Mouse (Mus musculus) v-Abl transformed pro-B cells (cell line): ENCODE results near the gene Il2ra.
"Not testable (repeated sequence)": the region's sequence is repeated elsewhere in the genome, so short reads cannot be mapped to it uniquely, and the experiment has no call there.

Experiments used
- in situ Hi-C, 2 experiments: fragments of 400-800 bp; cut with MboI; formaldehyde crosslinking; loops; one replicate each; pipeline ENCODE4 v1.15.1; 2025; ENCODE audit not compliant: unreplicated experiment in 2 of 2

Il2ra gene

GRCm38 (mm10) chr2:11693352-11693751 is 50.7 kb downstream of the Il2ra start:
- in situ Hi-C loops = loop anchor here in 1 of 2 experiments (10.0 kb wide), 1 partner anchor 181 kb away; no protein-coding TSS in a partner anchor

GRCm38 (mm10) chr2:11694104-11694503 is 51.5 kb downstream of the Il2ra start:
- in situ Hi-C loops = loop anchor here in 1 of 2 experiments (10.0 kb wide), 1 partner anchor 181 kb away; no protein-coding TSS in a partner anchor

- in situ Hi-C loops = loop anchor here in 1 of 2 experiments (10.0 kb wide), 1 partner anchor 179 kb away; no protein-coding TSS in a partner anchor
Measured at GRCm38 (mm10) chr2:11695867-11696266, 53.3 kb downstream of the Il2ra start.

GRCm38 (mm10) chr2:11698994-11699393 is 56.4 kb downstream of the Il2ra start:
- in situ Hi-C loops = loop anchor here in 1 of 2 experiments (10.0 kb wide), 1 partner anchor 176 kb away; no protein-coding TSS in a partner anchor

- in situ Hi-C loops = loop anchor here in 1 of 2 experiments (10.0 kb wide), 2 partner anchors 175 to 365 kb away; no protein-coding TSS in a partner anchor
Measured at GRCm38 (mm10) chr2:11699905-11700304, 57.3 kb downstream of the Il2ra start.

- in situ Hi-C loops = loop anchor here in 1 of 2 experiments (10.0 kb wide), 1 partner anchor 371 kb away; no protein-coding TSS in a partner anchor
Measured at GRCm38 (mm10) chr2:11705201-11706025, 62.8 kb downstream of the Il2ra start, which contains the start of gene Il15ra. Gene Il15ra, plus strand, starts transcription at chr2:11705290.

- in situ Hi-C loops = loop anchor here in 1 of 2 experiments (10.0 kb wide), 1 partner anchor 371 kb away; no protein-coding TSS in a partner anchor
Measured at GRCm38 (mm10) chr2:11706030-11706745, 63.6 kb downstream of the Il2ra start.

GRCm38 (mm10) chr2:11706746-11707065 is 64.1 kb downstream of the Il2ra start:
- in situ Hi-C loops = loop anchor here in 1 of 2 experiments (10.0 kb wide), 1 partner anchor 372 kb away; no protein-coding TSS in a partner anchor

- in situ Hi-C loops = loop anchor here in 1 of 2 experiments (10.0 kb wide), 1 partner anchor 374 kb away; no protein-coding TSS in a partner anchor
Measured at GRCm38 (mm10) chr2:11708538-11708937, 65.9 kb downstream of the Il2ra start.

- in situ Hi-C loops = not testable (repeated sequence)
Measured at GRCm38 (mm10) chr2:11710101-11710500, 67.5 kb downstream of the Il2ra start.

GRCm38 (mm10) chr2:11712483-11712990 is 69.9 kb downstream of the Il2ra start:
- in situ Hi-C loops = no loop called here

- in situ Hi-C loops = no loop called here
Measured at GRCm38 (mm10) chr2:11713021-11713420, 70.4 kb downstream of the Il2ra start.

GRCm38 (mm10) chr2:11714535-11714934 is 71.9 kb downstream of the Il2ra start:
- in situ Hi-C loops = no loop called here

GRCm38 (mm10) chr2:11718573-11718972 is 76.0 kb downstream of the Il2ra start:
- in situ Hi-C loops = loop anchor here in 1 of 2 experiments (5.0 kb wide), 1 partner anchor 49 kb away; no protein-coding TSS in a partner anchor

- in situ Hi-C loops = no loop called here
Measured at GRCm38 (mm10) chr2:11722564-11722963, 80.0 kb downstream of the Il2ra start.

- in situ Hi-C loops = no loop called here
Measured at GRCm38 (mm10) chr2:11727574-11727973, 85.0 kb downstream of the Il2ra start.

GRCm38 (mm10) chr2:11729091-11729490 is 86.5 kb downstream of the Il2ra start:
- in situ Hi-C loops = no loop called here

GRCm38 (mm10) chr2:11732978-11733377 is 90.4 kb downstream of the Il2ra start:
- in situ Hi-C loops = no loop called here

- in situ Hi-C loops = no loop called here
Measured at GRCm38 (mm10) chr2:11735853-11736252, 93.2 kb downstream of the Il2ra start.

GRCm38 (mm10) chr2:11738794-11739193 is 96.2 kb downstream of the Il2ra start:
- in situ Hi-C loops = no loop called here
